Mouse (Mus musculus) layer of hippocampus, adult 2 months (tissue): ENCODE measurements around the gene Pigb. TPM values are rescaled to one million over a fixed set of nuclear protein-coding genes. Genes with fewer than 3 reads are reported as not detected.

Experiments
- DNase-seq, 2 experiments: peaks; one replicate each; pipeline ENCODE4 v3.0.0; 2022; ENCODE audit warnings: low spot score in 2 of 2
- H3K27ac ChIP-seq: fragments of 200-600 bp; 2 replicates; pipeline ENCODE4 v1.8.1; 2022
- H3K4me3 ChIP-seq: fragments of 200-600 bp; 2 replicates; pipeline ENCODE4 v1.8.1; 2022; ENCODE audit warnings: mild to moderate bottlenecking
- CTCF ChIP-seq: fragments of 200-600 bp; conservative IDR thresholded peaks from 2 replicates; pipeline ENCODE4 v1.8.1; 2022; ENCODE audit warnings: antibody characterized with exemption, mild to moderate bottlenecking, moderate library complexity
- total RNA-seq, 2 experiments: library from RNA; stranded (reverse); gene quantifications; 2 replicates each; pipeline ENCODE4 v1.2.3; 2021

The Pigb gene
- total RNA-seq, 2 experiments from 2014 or later, result 16.8 to 17.7 TPM

DNA sequence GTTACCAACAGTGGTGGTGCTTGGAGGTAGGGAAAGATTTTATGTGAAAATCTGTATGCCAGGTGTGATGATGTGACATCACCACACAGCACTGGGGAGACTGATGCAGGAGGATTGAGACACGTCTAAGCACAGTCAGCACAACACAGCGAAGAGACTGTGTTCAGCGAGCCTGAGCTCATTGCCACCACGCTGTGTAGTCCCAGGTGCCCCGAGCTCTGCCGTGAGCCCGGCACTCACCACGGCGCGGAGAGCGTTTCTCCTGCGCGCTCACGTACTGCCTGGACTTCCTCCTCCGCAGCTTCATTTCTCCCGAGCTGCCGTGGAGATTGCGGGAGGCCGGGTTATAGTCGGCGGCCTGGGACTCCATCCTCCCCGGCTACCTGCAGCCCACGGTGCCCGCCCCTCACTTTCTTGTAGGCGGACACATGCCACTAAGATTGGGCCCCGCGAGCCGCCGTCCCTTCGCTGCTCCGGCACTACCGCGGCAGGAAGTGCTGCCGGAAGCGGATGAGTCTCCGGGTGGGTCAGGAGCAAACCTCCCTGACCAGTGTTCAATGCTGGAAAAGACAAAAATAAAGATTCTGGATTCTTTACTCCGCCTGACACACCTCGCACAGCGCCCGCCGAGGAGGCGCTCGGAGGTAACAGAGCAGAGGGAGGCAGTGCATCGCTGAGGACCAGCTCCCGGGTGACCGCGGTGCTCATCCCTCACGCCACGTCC is 794 bp downstream of the Pigb start:
- Histone ChIP-seq H3K4me3 (peak overlapping the region; percentile 73), H3K27ac (peak overlapping the region; percentile 96)
- peak; percentile 90 to 91 for DNase-seq
- no peak for TF ChIP-seq CTCF

DNA sequence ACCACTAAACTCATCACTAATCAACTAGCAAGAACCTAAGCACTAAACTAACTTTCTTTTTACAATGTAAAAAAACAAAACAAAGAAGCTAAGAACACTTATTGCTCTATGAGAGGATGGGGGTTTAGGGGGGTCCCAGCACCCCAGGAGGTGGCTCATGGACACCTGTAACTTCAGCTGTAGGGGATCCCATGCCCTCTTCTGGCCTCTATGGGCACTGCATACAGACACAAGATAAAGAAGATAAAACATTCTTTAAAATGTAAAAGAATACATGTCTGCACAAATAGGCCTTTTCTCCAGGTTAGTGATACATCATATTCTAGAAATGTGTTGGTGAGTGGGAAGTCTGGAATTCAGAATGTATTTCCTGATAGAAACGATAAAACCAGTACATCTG is 6.8 kb downstream of the Pigb start:
- no peak for DNase-seq
- H3K27ac ChIP-seq, result no peak overlapping the region
- H3K4me3 ChIP-seq, result no peak overlapping the region
- TF ChIP-seq CTCF, result peak; percentile 35

DNA sequence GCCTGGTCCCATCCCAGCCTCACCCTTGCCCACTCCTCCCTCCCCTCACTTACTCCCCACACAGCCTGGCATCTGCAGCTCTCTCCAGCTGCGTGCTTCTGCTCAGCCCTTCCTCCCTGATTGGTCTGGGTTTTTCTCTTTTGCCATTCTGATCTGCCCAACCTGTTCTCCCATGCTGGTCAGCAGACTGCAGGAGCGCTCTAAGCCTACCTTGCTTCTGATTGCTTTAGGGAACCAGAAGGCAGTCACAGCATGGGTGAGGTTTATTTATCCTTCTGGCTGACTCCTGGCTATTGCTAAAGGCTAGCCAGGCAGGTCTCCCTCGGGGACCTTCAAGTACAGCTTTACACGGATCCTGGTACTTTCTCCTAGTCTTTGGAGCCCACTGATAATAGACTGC is 8.8 kb downstream of the Pigb start:
- DNase-seq, result no peak
- TF ChIP-seq CTCF, result no peak
- H3K27ac ChIP-seq, result no peak overlapping the region
- no peak overlapping the region for H3K4me3 ChIP-seq

DNA sequence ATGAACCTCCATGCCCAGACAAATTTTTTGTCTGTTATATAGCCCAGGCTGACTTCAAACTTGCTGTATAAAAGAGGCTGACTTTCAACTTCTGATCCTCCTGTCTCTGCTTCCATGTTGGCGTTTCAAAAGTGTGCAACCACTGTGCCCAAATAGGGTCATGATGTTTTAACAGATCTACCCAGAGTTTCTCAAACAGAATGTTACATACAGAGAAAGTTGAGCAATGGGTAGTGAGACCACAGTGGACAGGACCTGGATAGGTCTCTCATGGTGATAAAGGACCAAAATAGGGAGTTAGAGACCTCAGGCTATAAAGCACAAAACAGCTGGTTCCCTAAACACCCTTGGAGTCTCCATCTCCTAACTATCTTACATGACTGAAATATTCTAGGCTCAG is 9.7 kb downstream of the Pigb start:
- H3K4me3 ChIP-seq, result no peak overlapping the region
- DNase-seq, result no peak
- no peak overlapping the region for H3K27ac ChIP-seq
- no peak for TF ChIP-seq CTCF

DNA sequence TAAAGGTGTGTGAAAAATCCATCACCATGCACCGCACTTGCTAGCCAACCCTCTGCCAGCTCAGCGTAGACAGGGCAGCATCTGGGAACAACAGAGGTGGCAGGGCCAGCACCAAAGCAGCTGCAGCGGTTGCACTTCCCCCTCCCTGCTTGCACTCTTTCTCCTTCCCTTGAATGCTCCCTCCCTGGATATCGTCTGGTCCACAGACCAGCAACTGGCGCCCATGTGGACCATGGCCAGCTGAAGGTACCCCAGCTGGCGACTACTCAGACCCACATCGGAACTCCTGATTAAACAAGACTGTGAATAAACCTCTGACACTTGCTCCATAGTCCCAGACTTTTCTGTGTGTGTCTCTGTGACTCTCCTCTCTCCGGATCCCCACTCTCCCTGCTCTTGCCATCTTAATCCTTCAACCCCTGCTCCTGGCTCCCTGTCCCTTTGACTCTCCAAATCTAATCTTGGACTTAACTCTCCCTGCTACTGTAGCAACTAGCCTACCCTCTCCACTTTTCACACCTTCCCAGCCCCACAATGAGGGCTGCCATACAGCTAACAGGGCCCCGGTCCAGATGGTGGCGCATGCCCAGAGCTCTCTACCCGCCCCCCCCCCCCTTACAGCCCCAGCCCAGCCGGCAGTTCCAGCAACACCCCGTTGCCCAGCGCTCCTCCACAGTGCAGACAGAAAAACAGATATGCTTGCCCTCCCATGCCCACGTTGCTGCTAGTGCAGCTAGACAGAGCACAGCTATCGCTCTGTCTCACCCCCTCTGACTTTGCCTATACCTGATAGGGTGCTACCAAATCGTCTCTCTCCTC is 14.2 kb downstream of the Pigb start:
- H3K4me3 ChIP-seq, result no peak overlapping the region; the same call in 1 of the 2 replicates
- TF ChIP-seq CTCF, result no peak
- peak overlapping the region; percentile 69 for H3K27ac ChIP-seq
- DNase-seq, result peak; percentile 8 to 45

DNA sequence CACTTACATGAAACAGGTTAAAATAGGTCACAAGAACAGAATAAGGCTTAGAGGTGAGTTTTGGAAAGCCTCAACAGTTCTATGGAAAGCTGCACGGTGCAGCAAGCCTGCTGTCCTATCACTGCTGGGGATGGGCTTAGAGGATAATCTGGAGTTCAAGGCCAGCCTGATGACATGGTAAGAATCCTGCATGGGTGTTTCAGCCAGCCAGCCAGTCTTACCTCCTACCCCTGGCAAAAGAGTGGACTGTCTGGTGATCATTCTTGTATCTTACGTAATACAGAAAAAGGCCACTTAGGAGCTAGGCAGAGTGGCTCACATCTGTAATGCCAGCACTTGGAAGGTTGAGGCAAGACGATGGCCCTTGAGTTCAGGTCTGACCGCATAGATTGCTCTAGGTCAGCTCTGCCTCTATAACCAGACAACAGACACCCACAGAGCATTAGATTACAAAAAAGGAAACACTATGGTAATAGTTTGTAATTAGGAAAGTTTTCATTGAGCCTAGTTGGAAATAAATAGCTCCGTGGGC is 19.5 kb downstream of the Pigb start:
- no peak for DNase-seq
- no peak overlapping the region for H3K4me3 ChIP-seq
- no peak for TF ChIP-seq CTCF
- H3K27ac ChIP-seq, result no peak overlapping the region

DNA sequence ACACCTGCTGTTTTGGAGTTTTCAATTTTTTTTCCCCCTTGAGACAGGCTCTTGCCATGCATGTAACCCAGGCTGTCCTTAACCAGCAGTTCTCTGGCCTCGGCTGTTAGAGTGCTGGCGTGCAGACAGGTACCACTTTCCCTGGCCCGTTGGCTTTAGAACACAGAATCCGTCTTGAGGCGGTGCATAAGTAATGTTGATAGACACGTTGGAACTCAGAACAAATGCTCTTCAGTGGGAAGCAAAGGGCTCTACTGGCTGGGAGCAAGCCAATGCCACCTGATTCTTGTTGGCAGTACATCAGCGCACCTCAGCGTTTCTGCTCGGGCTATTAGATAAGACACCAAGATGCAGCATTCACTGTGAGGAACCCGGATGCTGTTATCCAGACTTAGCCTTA is 20.3 kb downstream of the Pigb start:
- TF ChIP-seq CTCF, result no peak
- no peak for DNase-seq
- Histone ChIP-seq H3K4me3 (no peak overlapping the region), H3K27ac (no peak overlapping the region)

DNA sequence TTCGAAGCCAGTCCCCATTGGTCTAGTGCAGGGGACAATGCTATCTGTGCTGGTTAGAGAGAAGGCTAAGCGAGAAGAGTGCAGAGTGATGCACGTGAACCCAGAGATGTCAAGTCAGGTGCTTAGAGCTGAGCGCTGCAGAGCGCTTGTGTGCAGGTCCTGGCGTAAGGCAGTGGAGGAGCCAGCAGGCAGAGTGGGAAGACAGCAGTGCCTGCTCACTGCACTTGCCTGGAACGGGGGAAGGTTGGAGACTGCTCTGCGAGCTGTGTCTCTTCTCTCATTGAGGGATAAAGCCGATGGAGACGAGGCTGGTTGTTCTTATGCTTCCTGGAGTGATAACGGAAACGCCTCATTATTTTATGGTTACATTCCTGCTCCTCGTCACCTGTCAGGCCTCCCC is 25.5 kb downstream of the Pigb start:
- peak overlapping the region; percentile 62 for H3K27ac ChIP-seq
- H3K4me3 ChIP-seq, result no peak overlapping the region
- peak; percentile 32 to 57 for DNase-seq
- no peak for TF ChIP-seq CTCF

DNA sequence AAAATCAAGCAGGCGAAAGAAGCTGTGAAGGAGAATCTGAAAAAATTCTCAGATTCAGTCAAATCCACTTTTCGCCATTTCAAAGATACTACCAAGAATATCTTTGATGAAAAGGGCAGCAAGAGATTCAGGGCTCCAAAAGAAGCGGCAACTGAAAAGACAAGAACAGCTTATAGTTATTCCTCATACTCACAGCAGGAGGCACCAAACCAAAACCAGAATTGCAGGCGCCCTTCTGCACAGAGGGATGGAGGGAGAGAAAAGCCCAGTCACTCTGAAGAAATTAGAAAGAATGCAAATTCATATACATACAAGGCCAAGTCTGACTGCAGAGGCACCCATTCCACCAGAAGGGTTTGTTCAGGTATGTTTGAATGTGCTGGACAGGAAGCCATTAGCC is 27.5 kb downstream of the Pigb start:
- H3K27ac ChIP-seq, result 0 out of 2 replicates have a peak overlapping the region, but pooled peaks have one; percentile 39
- H3K4me3 ChIP-seq, result no peak overlapping the region
- no peak for DNase-seq
- peak; percentile 69 for TF ChIP-seq CTCF

DNA sequence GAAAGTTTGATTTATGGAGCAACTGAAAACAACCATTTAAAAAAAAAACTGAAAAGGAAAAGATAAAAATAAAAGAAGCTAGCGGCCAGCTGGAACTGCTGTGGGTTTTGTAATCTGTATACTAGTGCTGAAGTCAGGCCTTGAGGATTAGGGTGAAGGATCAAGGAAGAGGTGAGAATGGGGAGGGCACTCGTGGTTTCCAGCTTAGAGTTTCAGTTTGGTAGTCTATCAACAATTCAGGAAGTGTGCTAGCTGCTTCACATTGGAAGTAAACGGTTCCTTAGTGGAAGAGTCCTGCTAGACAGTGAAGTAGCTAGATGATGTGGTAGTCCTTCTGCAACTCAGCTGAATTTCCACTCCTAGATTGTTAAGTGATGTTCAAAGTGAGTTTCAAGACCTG is 31.8 kb downstream of the Pigb start:
- Histone ChIP-seq H3K27ac (no peak overlapping the region), H3K4me3 (no peak overlapping the region)
- DNase-seq, result no peak
- TF ChIP-seq CTCF, result no peak

DNA sequence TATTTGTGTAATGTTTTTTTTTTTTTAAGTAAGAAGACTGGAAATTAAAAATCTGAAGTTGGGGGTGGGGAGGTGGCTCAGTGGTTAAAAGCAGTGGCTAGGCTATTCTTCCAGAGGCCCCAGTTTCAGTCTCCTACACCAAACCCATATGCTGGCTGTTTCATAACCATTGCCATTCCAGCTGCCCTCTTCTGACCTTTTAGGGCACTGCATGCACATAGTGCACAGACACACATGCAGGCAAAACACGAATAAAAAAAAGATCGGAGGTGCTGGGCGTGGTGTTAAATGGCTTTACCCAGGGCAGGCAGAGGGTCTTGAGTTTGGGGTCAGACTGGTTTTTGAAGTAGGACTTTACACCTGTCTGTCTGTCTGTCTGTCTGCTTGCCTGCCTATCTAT is 34.0 kb downstream of the Pigb start:
- H3K27ac ChIP-seq, result no peak overlapping the region
- DNase-seq, result no peak
- H3K4me3 ChIP-seq, result no peak overlapping the region
- TF ChIP-seq CTCF, result peak; percentile 39

DNA sequence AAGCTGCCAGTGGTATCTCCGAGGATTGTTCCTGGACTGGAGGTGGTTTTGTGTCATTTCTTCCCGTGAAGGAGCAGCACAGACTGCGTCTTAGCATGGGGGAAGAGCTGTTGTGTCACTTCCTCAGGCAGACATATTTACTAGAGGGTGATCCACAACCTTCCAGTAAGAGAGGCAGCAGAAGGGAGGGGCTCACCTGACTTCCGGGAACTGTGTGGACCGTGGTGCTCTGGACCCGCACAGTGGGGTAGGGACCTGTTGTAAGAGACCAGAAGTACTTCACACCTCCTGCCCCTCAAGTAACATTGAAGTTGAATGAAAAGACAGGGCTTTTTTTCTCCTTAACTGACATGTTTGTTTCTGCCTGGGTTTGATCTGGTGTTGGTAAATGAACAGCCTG is 35.1 kb downstream of the Pigb start:
- H3K4me3 ChIP-seq, result no peak overlapping the region
- no peak for TF ChIP-seq CTCF
- H3K27ac ChIP-seq, result no peak overlapping the region
- no peak for DNase-seq

DNA sequence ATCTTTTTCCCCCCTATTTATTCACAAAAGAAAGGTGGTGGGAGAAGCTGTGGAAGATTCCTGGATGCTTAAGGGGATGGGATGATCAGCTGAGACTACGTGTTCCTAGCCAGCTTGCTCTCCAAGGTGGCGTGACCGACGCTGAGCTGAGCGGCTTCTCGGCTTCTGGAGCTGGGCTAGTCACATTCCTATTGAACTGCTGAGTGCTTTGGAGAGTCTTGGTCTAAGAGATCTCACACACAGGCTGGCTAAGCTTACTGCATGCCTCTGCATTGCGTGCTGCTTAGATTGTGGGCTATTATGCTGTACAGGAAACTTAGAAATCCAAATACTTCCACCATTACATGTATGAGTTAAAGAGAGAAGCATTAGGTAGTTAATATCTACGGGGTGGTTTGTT is 36.1 kb downstream of the Pigb start:
- TF ChIP-seq CTCF, result no peak

More for the DNA sequence above, 36.1 kb downstream of the Pigb start:
- H3K27ac ChIP-seq, result no peak overlapping the region
- H3K4me3 ChIP-seq, result no peak overlapping the region
- no peak for DNase-seq
